Mouse (Mus musculus): Measurements from ENCODE around the gene Cdc20b. TPM values are rescaled to one million over a fixed set of nuclear protein-coding genes. Genes with fewer than 3 reads are reported as not detected.

Gene Cdc20b
- polyA plus RNA-seq, 1 experiment from 2014 or later, result not detected

DNA sequence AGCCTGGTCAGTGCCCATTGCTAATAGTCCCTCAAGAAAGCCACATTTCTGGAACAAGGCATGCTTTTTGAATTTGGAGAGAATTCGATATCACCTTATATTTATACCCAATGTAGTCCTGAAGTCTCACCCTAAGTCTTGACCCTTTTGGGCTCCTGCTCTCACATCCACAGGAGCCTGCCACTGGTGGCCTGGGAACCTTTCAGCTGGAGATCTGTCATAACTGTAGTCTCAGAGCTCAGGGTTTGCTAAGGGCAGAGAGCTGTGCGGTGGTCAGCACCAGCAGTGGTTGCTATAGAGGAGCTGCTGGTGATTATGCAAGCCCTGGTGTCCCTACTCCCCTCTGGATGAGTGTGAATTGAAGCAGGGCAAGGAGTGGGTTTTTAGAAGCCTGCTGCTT is 63.5 kb downstream of the Cdc20b start:
- Histone ChIP-seq H3K9ac (ENCODE audit: low read length) (no peak overlapping the region), H3K4me2 (ENCODE audit: low read depth, severe bottlenecking) (no peak overlapping the region), H3K4me1 (ENCODE audit: control insufficient read depth, insufficient read depth, low read length) (no peaks in the 10 kb centered on the region), H3K4me3 (ENCODE audit: low read depth, low read length) (no peak overlapping the region), H3K27ac (replicated peaks; ENCODE audit: low read depth, low read length) (no peak overlapping the region), H3K27me3 (ENCODE audit: control insufficient read depth, insufficient read depth, low read length) (no peaks in the 10 kb centered on the region), H3K36me3 (ENCODE audit: control insufficient read depth, insufficient read depth, low read length) (no peaks in the 10 kb centered on the region), H3K9me3 (ENCODE audit: control insufficient read depth, low read length) (no peaks in the 10 kb centered on the region)
- WGBS, result 92% methylated on average over 2 of the region's 2 CpGs
- no peak for ATAC-seq (ENCODE audit: insufficient number of reproducible peaks, low FRiP score, low TSS enrichment, low read depth)
- DNase-seq (ENCODE audit: low spot score), result peak; percentile 16

DNA sequence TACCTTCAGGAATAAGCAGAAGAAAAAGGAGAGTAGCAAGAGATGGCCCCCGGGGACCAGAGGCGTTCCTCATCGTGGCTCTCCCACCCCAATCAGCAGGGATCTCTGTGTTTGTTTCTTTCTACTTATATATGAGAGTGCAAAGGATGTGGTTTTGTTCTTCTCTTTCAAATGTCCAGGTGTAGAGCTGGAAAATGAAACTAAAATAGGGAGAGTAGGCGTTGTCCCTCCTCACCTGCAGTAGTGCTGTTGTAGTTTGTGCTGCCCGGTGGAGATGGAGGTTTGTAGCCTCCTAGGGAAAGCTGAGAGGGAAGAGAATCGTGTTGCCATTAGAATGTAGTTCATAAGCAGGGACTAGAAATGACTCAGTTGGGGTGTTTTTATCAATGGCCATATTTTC is 66.0 kb downstream of the Cdc20b start, which contains the start of gene Gzma:
Gene Gzma, minus strand, starts transcription at position 103 of the 400 bp plus-strand sequence.
- H3K36me3 ChIP-seq (ENCODE audit: control insufficient read depth, insufficient read depth, low read length), result no peaks in the 10 kb centered on the region
- H3K9me3 ChIP-seq (ENCODE audit: control insufficient read depth, low read length), result no peaks in the 10 kb centered on the region
- no peak for ATAC-seq (ENCODE audit: insufficient number of reproducible peaks, low FRiP score, low TSS enrichment, low read depth)
- 92% methylated on average over 6 of the region's 6 CpGs for WGBS
- no peaks in the 10 kb centered on the region for H3K27me3 ChIP-seq (ENCODE audit: control insufficient read depth, insufficient read depth, low read length)
- no peak within 1 kb of the TSS for H3K9ac ChIP-seq (ENCODE audit: low read length)
- H3K27ac ChIP-seq (replicated peaks; ENCODE audit: low read depth, low read length), result no peak within 1 kb of the TSS
- H3K4me3 ChIP-seq (ENCODE audit: low read depth, low read length), result no peak within 1 kb of the TSS
- no peaks in the 10 kb centered on the region for H3K4me1 ChIP-seq (ENCODE audit: control insufficient read depth, insufficient read depth, low read length)
- no peak for DNase-seq (ENCODE audit: low spot score)
- no peak within 1 kb of the TSS for H3K4me2 ChIP-seq (ENCODE audit: low read depth, severe bottlenecking)

DNA sequence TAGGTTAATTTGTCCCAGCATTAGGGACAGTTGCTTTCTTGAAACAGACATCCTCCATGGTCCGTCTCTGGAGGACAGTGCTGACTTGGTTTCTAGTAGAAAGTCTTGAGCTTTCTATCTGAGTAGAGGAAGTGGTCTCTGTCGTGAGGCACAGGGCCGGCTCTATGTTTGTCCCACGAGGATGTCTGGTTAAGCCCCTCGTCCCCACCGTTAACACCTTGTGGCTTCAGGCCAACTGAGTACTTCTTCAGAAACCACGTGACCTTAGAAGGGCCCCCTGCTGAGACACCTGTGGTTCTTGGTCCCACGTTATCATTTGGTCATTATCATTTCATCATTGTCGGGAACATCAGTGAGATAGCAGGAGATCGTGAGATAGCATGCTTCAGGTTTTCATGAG is 66.9 kb downstream of the Cdc20b start:
- H3K36me3 ChIP-seq (ENCODE audit: control insufficient read depth, insufficient read depth, low read length), result no peaks in the 10 kb centered on the region
- H3K27ac ChIP-seq (replicated peaks; ENCODE audit: low read depth, low read length), result no peak overlapping the region
- H3K9ac ChIP-seq (ENCODE audit: low read length), result no peak overlapping the region
- no peak overlapping the region for H3K4me3 ChIP-seq (ENCODE audit: low read depth, low read length)
- H3K9me3 ChIP-seq (ENCODE audit: control insufficient read depth, low read length), result no peaks in the 10 kb centered on the region
- H3K4me1 ChIP-seq (ENCODE audit: control insufficient read depth, insufficient read depth, low read length), result no peaks in the 10 kb centered on the region
- ATAC-seq (ENCODE audit: insufficient number of reproducible peaks, low FRiP score, low TSS enrichment, low read depth) (no peak), DNase-seq (ENCODE audit: low spot score) (no peak)
- no peak overlapping the region for H3K4me2 ChIP-seq (ENCODE audit: low read depth, severe bottlenecking)
- H3K27me3 ChIP-seq (ENCODE audit: control insufficient read depth, insufficient read depth, low read length), result no peaks in the 10 kb centered on the region
- 77% methylated on average over 10 of the region's 10 CpGs for WGBS

DNA sequence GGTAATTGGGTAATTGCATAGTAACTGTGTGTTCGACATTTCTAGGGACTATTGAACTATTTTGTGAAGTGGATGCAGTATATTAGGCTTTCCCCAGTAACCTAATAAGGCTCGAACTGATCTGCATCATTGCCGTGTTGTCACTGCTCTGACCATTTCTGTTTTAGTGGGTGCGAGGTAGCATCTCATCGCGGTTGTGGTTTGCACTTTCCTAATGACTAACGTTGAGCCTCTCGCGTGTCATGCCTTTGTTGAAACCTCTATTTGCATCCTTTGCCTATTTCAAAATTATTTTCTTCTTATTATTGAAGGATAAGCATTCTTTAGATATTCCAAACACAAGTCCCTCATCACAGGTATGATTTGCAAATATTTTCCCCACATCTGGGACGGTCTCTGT is 69.8 kb downstream of the Cdc20b start:
- Histone ChIP-seq H3K4me3 (ENCODE audit: low read depth, low read length) (no peak overlapping the region), H3K4me2 (ENCODE audit: low read depth, severe bottlenecking) (no peak overlapping the region), H3K27ac (replicated peaks; ENCODE audit: low read depth, low read length) (no peak overlapping the region), H3K9ac (ENCODE audit: low read length) (no peak overlapping the region), H3K4me1 (ENCODE audit: control insufficient read depth, insufficient read depth, low read length) (no peaks in the 10 kb centered on the region), H3K27me3 (ENCODE audit: control insufficient read depth, insufficient read depth, low read length) (no peaks in the 10 kb centered on the region), H3K36me3 (ENCODE audit: control insufficient read depth, insufficient read depth, low read length) (no peaks in the 10 kb centered on the region), H3K9me3 (ENCODE audit: control insufficient read depth, low read length) (no peaks in the 10 kb centered on the region)
- 89% methylated on average over 10 of the region's 10 CpGs for WGBS
- DNase-seq (ENCODE audit: low spot score), result no peak
- ATAC-seq (ENCODE audit: insufficient number of reproducible peaks, low FRiP score, low TSS enrichment, low read depth), result no peak

DNA sequence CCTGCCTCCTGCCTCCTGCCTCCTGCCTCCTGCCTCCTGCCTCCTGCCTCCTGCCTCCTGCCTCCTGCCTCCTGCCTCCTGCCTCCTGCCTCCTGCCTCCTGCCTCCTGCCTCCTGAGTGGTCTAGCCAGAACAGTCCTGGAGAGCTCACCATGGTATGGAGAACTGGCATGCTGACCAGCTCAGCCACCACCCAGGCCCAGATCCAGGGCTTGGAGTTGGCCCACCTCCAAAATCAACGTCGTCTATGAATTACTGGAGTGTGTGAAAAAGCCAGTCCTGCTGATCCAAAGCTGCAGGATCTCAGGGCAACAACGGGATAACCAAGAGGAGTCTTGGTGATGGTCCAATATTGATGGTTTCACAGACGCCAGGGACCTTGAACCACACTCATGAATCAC is 84.1 kb downstream of the Cdc20b start:
- Histone ChIP-seq H3K4me3 (ENCODE audit: low read depth, low read length) (no peak overlapping the region), H3K27ac (replicated peaks; ENCODE audit: low read depth, low read length) (no peak overlapping the region), H3K9ac (ENCODE audit: low read length) (no peak overlapping the region), H3K36me3 (ENCODE audit: control insufficient read depth, insufficient read depth, low read length) (no peaks in the 10 kb centered on the region), H3K4me2 (ENCODE audit: low read depth, severe bottlenecking) (no peak overlapping the region), H3K4me1 (ENCODE audit: control insufficient read depth, insufficient read depth, low read length) (no peaks in the 10 kb centered on the region), H3K9me3 (ENCODE audit: control insufficient read depth, low read length) (no peaks in the 10 kb centered on the region), H3K27me3 (ENCODE audit: control insufficient read depth, insufficient read depth, low read length) (no peaks in the 10 kb centered on the region)
- ATAC-seq (ENCODE audit: insufficient number of reproducible peaks, low FRiP score, low TSS enrichment, low read depth), result no peak
- no peak for DNase-seq (ENCODE audit: low spot score)
- 90% methylated on average over 4 of the region's 4 CpGs for WGBS

DNA sequence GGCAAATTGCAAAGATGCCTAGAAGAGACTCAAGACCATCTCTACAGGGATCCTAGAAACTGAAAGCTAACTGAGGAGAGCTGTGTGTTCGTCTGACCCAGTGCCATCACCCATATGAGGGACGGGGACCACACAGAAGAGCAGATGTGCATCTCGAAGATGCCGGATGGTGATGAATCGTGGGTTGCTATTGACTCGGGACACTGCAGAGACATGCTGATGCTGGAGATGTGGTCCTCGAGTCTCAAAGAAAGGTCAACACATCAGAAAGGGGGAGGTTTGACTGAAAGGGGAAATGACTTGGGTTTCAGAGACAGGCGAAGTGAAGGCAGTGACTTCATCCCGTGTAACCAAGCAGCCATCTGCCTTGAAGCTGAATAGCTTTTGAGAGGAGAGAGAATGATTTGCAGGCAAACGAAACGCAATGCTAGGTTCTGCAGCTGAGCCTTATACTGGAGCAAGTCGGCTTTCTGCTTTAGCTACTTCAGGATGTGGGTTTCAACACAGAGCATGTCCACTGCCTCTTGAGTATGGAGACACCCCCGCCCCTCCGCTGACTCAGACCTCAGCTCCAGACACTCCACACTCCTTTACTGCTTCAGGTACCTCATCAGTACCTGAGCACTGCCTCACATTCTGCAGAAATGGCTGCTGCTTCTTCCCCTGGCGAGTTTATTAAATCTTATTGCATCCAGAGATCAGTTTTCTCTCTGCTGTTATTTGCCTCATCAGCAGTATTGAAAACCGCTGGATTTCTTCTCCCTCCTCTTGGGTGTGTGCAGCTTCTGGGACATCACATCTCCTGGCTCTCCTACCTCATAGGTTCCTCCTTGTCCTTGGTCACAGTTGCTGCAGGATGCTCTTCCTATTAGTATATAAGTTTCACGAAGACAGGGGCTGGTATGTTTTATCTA is 85.7 kb downstream of the Cdc20b start:
- Histone ChIP-seq H3K27me3 (ENCODE audit: control insufficient read depth, insufficient read depth, low read length) (no peaks in the 10 kb centered on the region), H3K36me3 (ENCODE audit: control insufficient read depth, insufficient read depth, low read length) (no peaks in the 10 kb centered on the region), H3K9me3 (ENCODE audit: control insufficient read depth, low read length) (no peaks in the 10 kb centered on the region), H3K4me1 (ENCODE audit: control insufficient read depth, insufficient read depth, low read length) (no peaks in the 10 kb centered on the region), H3K9ac (ENCODE audit: low read length) (no peak overlapping the region), H3K4me2 (ENCODE audit: low read depth, severe bottlenecking) (no peak overlapping the region), H3K4me3 (ENCODE audit: low read depth, low read length) (no peak overlapping the region), H3K27ac (replicated peaks; ENCODE audit: low read depth, low read length) (no peak overlapping the region)
- DNase-seq (ENCODE audit: low spot score), result no peak
- ATAC-seq (ENCODE audit: insufficient number of reproducible peaks, low FRiP score, low TSS enrichment, low read depth), result no peak
- 87% methylated on average over 17 of the region's 17 CpGs for WGBS

DNA sequence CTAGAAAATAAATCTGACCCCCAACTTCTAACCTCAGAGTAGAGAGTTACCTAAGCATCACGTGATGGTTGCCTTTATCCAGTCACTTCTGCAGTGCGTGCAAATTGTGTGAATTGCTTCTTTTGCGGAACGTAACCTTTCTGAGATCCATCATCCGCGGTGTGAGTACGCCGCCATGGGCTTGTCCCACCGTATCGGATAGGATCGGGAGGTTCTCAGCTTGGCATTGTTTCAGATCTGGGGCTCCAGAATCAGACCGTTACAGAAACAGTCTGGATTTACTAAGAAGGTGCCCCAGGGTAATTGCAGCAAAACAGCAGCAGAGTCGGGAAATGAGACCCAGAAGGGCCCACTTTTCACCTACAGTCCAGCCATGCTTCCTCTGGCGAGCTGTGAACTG is 86.4 kb downstream of the Cdc20b start:
- Histone ChIP-seq H3K4me1 (ENCODE audit: control insufficient read depth, insufficient read depth, low read length) (no peaks in the 10 kb centered on the region), H3K4me3 (ENCODE audit: low read depth, low read length) (no peak overlapping the region), H3K9ac (ENCODE audit: low read length) (no peak overlapping the region), H3K27me3 (ENCODE audit: control insufficient read depth, insufficient read depth, low read length) (no peaks in the 10 kb centered on the region), H3K36me3 (ENCODE audit: control insufficient read depth, insufficient read depth, low read length) (no peaks in the 10 kb centered on the region), H3K27ac (replicated peaks; ENCODE audit: low read depth, low read length) (no peak overlapping the region), H3K9me3 (ENCODE audit: control insufficient read depth, low read length) (no peaks in the 10 kb centered on the region), H3K4me2 (ENCODE audit: low read depth, severe bottlenecking) (no peak overlapping the region)
- whole genome bisulfite sequencing, result 86% methylated on average over 14 of the region's 14 CpGs
- ATAC-seq (ENCODE audit: insufficient number of reproducible peaks, low FRiP score, low TSS enrichment, low read depth) (no peak), DNase-seq (ENCODE audit: low spot score) (no peak)

DNA sequence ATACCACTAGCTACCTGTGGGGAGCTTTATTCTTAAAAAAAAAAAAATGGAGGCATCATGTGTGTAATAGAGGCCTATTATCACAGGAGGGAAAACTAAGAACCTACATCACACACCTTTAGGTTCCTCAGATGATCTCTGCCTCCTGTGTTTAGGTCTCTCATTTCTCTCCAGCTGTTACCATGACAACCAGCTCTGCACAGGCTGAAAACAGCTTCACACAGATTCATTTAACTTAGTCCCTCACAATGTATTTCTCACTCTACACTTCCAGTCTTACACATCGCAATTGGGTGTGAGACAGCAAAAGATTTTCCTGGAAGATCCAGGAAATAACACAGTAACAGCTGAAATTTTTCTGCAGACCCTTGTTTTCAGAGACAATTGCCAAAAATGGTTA is 95.1 kb downstream of the Cdc20b start:
- Histone ChIP-seq H3K9me3 (ENCODE audit: control insufficient read depth, low read length) (no peaks in the 10 kb centered on the region), H3K9ac (ENCODE audit: low read length) (no peak overlapping the region), H3K36me3 (ENCODE audit: control insufficient read depth, insufficient read depth, low read length) (no peaks in the 10 kb centered on the region), H3K4me3 (ENCODE audit: low read depth, low read length) (no peak overlapping the region), H3K27me3 (ENCODE audit: control insufficient read depth, insufficient read depth, low read length) (no peaks in the 10 kb centered on the region), H3K4me1 (ENCODE audit: control insufficient read depth, insufficient read depth, low read length) (no peaks in the 10 kb centered on the region), H3K4me2 (ENCODE audit: low read depth, severe bottlenecking) (no peak overlapping the region), H3K27ac (replicated peaks; ENCODE audit: low read depth, low read length) (no peak overlapping the region)
- ATAC-seq (ENCODE audit: insufficient number of reproducible peaks, low FRiP score, low TSS enrichment, low read depth) (no peak), DNase-seq (ENCODE audit: low spot score) (no peak)
- 93% methylated on average over 1 of the region's 1 CpGs for WGBS

- 98% methylated on average over 1 of the region's 1 CpGs for WGBS
- no peak overlapping the region for H3K4me3 ChIP-seq (ENCODE audit: low read depth, low read length)
- H3K27me3 ChIP-seq (ENCODE audit: control insufficient read depth, insufficient read depth, low read length), result no peaks in the 10 kb centered on the region
- H3K9me3 ChIP-seq (ENCODE audit: control insufficient read depth, low read length), result no peaks in the 10 kb centered on the region
- no peak for ATAC-seq (ENCODE audit: insufficient number of reproducible peaks, low FRiP score, low TSS enrichment, low read depth)
- H3K4me1 ChIP-seq (ENCODE audit: control insufficient read depth, insufficient read depth, low read length), result no peaks in the 10 kb centered on the region
- no peak overlapping the region for H3K4me2 ChIP-seq (ENCODE audit: low read depth, severe bottlenecking)
- DNase-seq (ENCODE audit: low spot score), result no peak
- no peak overlapping the region for H3K9ac ChIP-seq (ENCODE audit: low read length)
- no peak overlapping the region for H3K27ac ChIP-seq (replicated peaks; ENCODE audit: low read depth, low read length)
- no peaks in the 10 kb centered on the region for H3K36me3 ChIP-seq (ENCODE audit: control insufficient read depth, insufficient read depth, low read length)
Observed at GRCm38 (mm10) chr13:113139597-113139996, 104.7 kb downstream of the Cdc20b start.
